Mouse (Mus musculus): Measurements from ENCODE around the gene Pcnx3. TPM values are rescaled to one million over a fixed set of nuclear protein-coding genes. Genes with fewer than 3 reads are reported as not detected.

Pcnx3 gene
- polyA plus RNA-seq, 1 experiment from 2014 or later: 14.8 TPM

DNA sequence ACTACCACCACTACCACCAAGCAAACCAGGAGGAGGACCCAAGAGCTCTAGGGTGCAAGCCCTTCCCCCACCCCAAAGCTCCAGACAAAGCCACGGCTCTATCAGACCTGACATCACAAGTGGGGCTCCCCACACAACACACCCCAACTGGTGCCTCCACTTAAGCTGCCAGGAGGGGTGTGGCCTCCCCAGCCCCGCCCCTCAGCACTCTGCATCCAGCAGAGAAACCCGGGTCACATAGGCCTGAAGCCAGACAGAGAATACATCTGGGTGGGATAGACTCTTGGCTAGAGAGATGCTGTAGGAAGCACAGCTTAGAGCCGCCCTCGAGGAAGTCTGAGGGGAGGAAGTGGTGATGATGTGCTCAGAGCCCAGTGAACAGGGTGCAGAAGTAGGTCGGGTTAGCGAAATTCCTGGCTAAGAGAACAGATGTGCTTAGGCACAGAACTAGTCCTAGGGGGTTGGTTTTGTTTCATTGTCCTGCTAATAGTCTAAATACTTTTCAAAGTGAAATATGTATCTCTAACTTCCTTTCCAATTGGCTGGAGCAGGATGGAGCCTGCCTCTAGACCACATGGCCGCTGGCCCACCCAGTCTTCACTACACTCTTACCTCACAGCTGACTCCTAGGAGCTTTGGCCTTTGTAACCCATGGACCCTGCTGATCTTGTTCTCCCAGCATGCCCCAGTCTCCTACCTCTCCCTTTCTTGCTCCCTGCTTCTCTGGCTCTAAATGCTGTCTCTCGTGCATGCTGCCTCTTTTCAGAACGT, 16.3 kb upstream of the Pcnx3 start:
- Histone ChIP-seq H3K4me2 (ENCODE audit: low read length) (no peak overlapping the region), H3K36me3 (ENCODE audit: insufficient read depth, low read length) (peaks cover 33% of the 10 kb centered on the region), H3K9me3 (replicated peaks; ENCODE audit: low read length) (no peaks in the 10 kb centered on the region), H3K4me1 (replicated peaks; ENCODE audit: insufficient read depth, low read length) (0 out of 2 replicates have a peak, but pooled peaks cover 6% of the 10 kb centered on the region), H3K27ac (peak overlapping the region; percentile 33), H3K9ac (ENCODE audit: low read depth, low read length) (no peak overlapping the region), H3K27me3 (ENCODE audit: insufficient read depth, low read length) (no peaks in the 10 kb centered on the region), H3K4me3 (replicated peaks; ENCODE audit: low read depth, low read length) (no peak overlapping the region)
- no peak for TF ChIP-seq CTCF (IDR thresholded peaks at IDR 0.05; ENCODE audit: low read depth)
- peak; percentile 77 for DNase-seq (ENCODE audit: low spot score)
- peak; percentile 55; the same call in 1 of the 2 replicates for ATAC-seq (replicated peaks; ENCODE audit: low FRiP score, low read depth)
- WGBS: 37% methylated on average over 10 of the region's 10 CpGs

DNA sequence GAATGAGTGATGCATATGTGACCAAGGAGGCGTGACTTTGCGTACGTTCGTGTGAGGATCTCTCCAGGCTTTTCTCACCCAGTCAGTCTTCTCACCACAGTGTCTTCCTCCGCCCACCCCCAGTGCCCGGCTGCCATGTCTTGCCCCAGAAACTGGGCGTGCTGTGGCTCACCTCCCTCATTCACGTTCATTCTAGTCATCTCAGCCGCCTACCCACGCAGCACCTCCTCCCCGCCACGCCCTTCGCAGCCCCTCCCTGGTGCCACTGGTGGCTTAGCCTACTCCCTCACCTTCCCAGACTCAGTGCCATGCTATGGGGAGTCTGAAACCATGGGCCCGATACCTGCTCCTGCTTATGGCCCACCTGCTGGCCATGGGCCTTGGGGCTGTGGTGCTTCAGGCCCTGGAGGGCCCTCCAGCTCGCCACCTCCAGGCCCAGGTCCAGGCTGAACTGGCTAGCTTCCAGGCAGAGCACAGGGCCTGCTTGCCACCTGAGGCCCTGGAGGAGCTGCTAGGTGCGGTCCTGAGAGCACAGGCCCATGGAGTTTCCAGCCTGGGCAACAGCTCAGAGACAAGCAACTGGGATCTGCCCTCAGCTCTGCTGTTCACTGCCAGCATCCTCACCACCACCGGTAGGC, 15.6 kb upstream of the Pcnx3 start, which contains the start of gene Kcnk7:
Gene Kcnk7 (plus strand): TSS at position 205 of the 638 bp plus-strand sequence.
- WGBS: 71% methylated on average over 17 of the region's 17 CpGs
- no peak for DNase-seq (ENCODE audit: low spot score)
- Histone ChIP-seq H3K36me3 (ENCODE audit: insufficient read depth, low read length) (peaks cover 34% of the 10 kb centered on the region), H3K4me3 (replicated peaks; ENCODE audit: low read depth, low read length) (no peak within 1 kb of the TSS), H3K4me1 (replicated peaks; ENCODE audit: insufficient read depth, low read length) (0 out of 2 replicates have a peak, but pooled peaks cover 6% of the 10 kb centered on the region), H3K9me3 (replicated peaks; ENCODE audit: low read length) (no peaks in the 10 kb centered on the region), H3K27me3 (ENCODE audit: insufficient read depth, low read length) (no peaks in the 10 kb centered on the region), H3K9ac (ENCODE audit: low read depth, low read length) (no peak within 1 kb of the TSS), H3K4me2 (ENCODE audit: low read length) (no peak within 1 kb of the TSS), H3K27ac (peak within 1 kb of the TSS; percentile 33)
- ATAC-seq (replicated peaks; ENCODE audit: low FRiP score, low read depth): no peak
- TF ChIP-seq CTCF (IDR thresholded peaks at IDR 0.05; ENCODE audit: low read depth): no peak

- Histone ChIP-seq H3K9ac (ENCODE audit: low read depth, low read length) (no peak overlapping the region), H3K27ac (no peak overlapping the region), H3K36me3 (ENCODE audit: insufficient read depth, low read length) (peaks cover 62% of the 10 kb centered on the region), H3K27me3 (ENCODE audit: insufficient read depth, low read length) (no peaks in the 10 kb centered on the region), H3K4me2 (ENCODE audit: low read length) (no peak overlapping the region), H3K9me3 (replicated peaks; ENCODE audit: low read length) (no peaks in the 10 kb centered on the region), H3K4me3 (replicated peaks; ENCODE audit: low read depth, low read length) (no peak overlapping the region), H3K4me1 (replicated peaks; ENCODE audit: insufficient read depth, low read length) (peaks cover 21% of the 10 kb centered on the region)
- peak; percentile 62 for ATAC-seq (replicated peaks; ENCODE audit: low FRiP score, low read depth)
- peak; percentile 44 for DNase-seq (ENCODE audit: low spot score)
- TF ChIP-seq CTCF (IDR thresholded peaks at IDR 0.05; ENCODE audit: low read depth): no peak
- 30% methylated on average over 41 of the region's 41 CpGs for WGBS
Measured at GRCm38 (mm10) chr19:5695849-5696462, 7.2 kb upstream of the Pcnx3 start.

GRCm38 (mm10) chr19:5693801-5694200, 5.1 kb upstream of the Pcnx3 start:
- Histone ChIP-seq H3K4me1 (replicated peaks; ENCODE audit: insufficient read depth, low read length) (peaks cover 28% of the 10 kb centered on the region), H3K4me2 (ENCODE audit: low read length) (peak overlapping the region; percentile 100; the same call in 1 of the 2 replicates), H3K9ac (ENCODE audit: low read depth, low read length) (no peak overlapping the region; the same call in 1 of the 2 replicates), H3K9me3 (replicated peaks; ENCODE audit: low read length) (no peaks in the 10 kb centered on the region), H3K4me3 (replicated peaks; ENCODE audit: low read depth, low read length) (no peak overlapping the region), H3K27ac (no peak overlapping the region), H3K36me3 (ENCODE audit: insufficient read depth, low read length) (peaks cover 47% of the 10 kb centered on the region), H3K27me3 (ENCODE audit: insufficient read depth, low read length) (no peaks in the 10 kb centered on the region)
- ATAC-seq (replicated peaks; ENCODE audit: low FRiP score, low read depth) (no peak), DNase-seq (ENCODE audit: low spot score) (no peak)
- 79% methylated on average over 6 of the region's 6 CpGs for WGBS
- no peak for TF ChIP-seq CTCF (IDR thresholded peaks at IDR 0.05; ENCODE audit: low read depth)

DNA sequence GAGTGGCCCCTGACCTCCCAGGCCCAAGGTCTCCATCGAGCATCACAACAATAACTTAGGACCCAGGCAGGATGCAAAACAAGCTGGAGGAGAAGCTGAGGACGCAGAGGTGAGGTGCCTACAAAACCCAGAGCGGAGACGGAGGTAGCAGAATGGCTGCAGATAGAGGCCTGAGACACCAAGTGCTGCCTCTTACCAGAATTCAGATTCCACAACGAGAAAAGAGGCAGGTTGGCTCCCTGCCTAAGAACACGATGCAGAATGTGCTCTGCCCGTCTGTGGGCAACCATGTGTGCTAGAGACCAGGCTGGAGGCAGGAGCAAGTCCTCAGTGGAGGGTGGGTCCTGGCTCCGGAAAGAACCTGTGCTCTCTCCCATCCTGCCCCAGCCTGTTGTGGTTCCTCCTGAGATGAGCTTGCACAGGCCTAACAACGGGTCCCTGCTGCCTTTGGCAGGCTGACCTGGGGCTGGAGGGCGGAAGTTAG, 4.2 kb upstream of the Pcnx3 start:
- H3K36me3 ChIP-seq (ENCODE audit: insufficient read depth, low read length): peaks cover 40% of the 10 kb centered on the region
- no peak for TF ChIP-seq CTCF (IDR thresholded peaks at IDR 0.05; ENCODE audit: low read depth)
- H3K4me3 ChIP-seq (replicated peaks; ENCODE audit: low read depth, low read length): peak overlapping the region; percentile 92
- H3K27me3 ChIP-seq (ENCODE audit: insufficient read depth, low read length): no peaks in the 10 kb centered on the region
- DNase-seq (ENCODE audit: low spot score) (no peak), ATAC-seq (replicated peaks; ENCODE audit: low FRiP score, low read depth) (no peak)
- H3K9me3 ChIP-seq (replicated peaks; ENCODE audit: low read length): no peaks in the 10 kb centered on the region
- peak overlapping the region; percentile 86 for H3K9ac ChIP-seq (ENCODE audit: low read depth, low read length)
- H3K4me2 ChIP-seq (ENCODE audit: low read length): peak overlapping the region; percentile 100
- WGBS: 54% methylated on average over 10 of the region's 10 CpGs
- peak overlapping the region; percentile 96 for H3K27ac ChIP-seq
- peaks cover 28% of the 10 kb centered on the region for H3K4me1 ChIP-seq (replicated peaks; ENCODE audit: insufficient read depth, low read length)

Data from kidney, postnatal 0 days (tissue).